Mouse (Mus musculus) yolk sac, embryonic 10.5 days (tissue): ENCODE measurements around the gene Mdk.

Experiments
- DNase-seq: peaks from one replicate; pipeline ENCODE4 v3.0.0-alpha.2; 2017; ENCODE audit warnings: low spot score

The Mdk gene

DNA sequence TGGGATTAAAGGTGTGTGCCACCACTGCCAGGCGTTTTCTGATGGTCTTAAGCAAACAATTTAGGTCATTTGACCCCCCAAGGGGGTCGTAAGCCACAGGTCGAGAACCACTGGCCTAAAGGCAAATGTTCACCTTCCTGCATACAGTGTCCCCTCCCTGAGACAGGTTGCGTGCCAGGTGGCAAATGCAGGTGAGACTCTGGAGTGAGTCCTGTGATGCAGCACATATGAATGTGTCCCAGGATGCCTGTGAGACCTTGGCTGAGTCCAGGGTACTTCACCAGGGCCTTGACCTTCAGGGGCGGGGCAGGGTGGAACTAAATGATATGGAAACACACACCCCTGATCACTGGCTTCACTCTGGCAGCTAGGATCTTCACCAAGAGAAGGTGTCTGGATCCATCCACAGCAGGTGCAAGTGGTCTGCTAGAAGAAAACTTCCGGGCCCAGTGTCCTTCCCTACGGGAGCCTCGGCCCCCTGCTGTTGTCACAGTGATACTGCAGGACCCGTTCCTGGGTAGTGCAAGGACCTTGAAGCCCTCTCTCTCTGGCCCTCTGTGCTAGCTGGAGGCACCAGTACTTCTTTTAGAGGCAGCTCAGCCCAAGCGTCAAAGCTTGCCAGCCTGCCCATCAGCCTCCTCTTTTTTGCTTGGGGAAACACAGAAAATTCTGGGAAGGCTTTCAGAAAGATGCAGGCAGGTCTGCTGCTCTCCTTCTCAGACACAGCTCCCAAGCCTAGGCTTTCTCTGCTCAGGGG is 26.8 kb upstream of the Mdk start:
- DNase-seq, result no peak

- no peak for DNase-seq
Measured at GRCm38 (mm10) chr2:91958049-91958448, 26.0 kb upstream of the Mdk start.

GRCm38 (mm10) chr2:91957096-91957495 is 25.0 kb upstream of the Mdk start:
- no peak for DNase-seq

- DNase-seq, result no peak
Measured at GRCm38 (mm10) chr2:91955875-91956274, 23.8 kb upstream of the Mdk start.

DNA sequence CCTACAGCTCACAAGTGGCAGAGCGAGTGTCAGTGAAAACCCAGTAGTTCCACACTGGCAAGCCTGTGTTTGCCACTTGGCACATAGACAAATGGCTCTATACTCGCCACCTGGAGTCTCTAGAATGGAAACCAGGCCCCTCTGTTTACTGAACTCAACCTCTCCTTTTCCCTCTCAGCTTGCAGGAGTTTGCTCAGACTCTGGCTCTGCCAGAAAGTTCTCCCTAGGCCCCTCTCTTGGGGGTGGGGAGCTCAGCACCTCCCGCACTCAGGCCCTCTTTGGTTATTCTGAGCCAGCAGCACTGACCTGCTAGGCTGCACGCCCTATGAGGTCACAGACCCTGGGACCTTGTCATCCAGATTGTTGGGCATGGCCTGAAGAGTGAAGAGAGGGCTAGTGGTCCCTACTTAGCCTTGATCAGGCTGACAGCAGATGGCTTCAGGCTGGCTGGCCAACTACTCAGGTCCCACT is 23.1 kb upstream of the Mdk start:
- DNase-seq, result no peak

DNA sequence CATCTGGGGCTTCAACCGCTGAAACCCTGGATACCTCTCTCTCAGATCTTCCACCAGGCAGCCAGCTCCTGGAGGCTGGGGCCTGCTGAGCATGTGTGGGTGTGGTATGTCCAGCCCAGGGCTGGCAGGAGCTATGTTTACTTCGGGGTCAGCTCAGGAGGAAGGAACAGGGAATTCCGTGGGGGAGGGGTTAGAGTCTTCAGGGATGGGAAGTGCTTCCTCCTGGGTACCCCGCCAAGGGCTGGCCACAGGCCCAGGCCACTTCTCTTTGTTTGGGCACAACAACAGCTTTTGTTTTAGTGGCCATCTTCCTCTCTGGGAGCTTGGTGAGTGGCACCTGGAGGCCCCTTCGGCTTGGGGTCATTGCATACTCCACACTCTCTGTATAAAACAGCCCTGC is 21.7 kb upstream of the Mdk start:
- peak; percentile 84 for DNase-seq

DNA sequence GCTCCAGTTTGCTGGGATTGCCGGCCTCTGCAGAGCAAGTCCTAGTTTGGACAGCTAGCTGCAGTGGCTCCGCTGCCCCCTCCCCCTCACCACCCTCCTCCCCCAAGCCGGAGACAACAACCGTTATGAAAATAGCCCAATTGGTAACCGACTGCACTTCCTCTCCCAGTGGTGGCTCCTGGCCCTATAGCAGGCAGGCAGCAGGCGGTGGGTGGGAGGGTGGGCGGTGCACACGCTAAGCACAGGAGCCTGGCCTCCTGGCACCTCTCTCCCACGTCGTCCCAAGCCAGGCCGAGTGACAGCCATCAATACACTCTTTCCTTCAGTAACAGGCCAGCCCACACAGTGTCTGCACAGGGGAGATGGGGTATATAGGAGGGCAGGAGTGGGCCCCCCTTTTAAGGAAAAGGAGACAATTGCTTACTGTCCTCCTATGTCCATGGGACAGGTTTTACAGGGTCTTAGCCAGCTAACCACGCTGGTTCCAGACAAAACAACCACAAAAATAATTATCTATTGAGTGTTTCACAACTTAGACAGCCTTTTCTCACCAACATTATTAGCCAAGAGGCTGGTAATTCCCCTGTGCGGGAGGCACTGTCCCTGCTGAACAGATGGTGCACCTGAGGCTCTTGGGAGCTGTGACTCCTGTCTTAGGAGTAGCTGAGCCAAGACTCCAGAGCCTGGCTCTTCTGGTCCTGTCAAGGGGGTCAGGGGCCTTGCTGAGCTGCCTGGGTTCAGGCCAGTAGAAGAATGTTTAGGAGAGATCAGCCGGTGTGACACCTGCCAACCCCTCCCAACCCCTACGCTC is 18.4 kb upstream of the Mdk start:
- peak; percentile 54 for DNase-seq

- no peak for DNase-seq
Measured at GRCm38 (mm10) chr2:91949411-91950274, 17.5 kb upstream of the Mdk start.

DNA sequence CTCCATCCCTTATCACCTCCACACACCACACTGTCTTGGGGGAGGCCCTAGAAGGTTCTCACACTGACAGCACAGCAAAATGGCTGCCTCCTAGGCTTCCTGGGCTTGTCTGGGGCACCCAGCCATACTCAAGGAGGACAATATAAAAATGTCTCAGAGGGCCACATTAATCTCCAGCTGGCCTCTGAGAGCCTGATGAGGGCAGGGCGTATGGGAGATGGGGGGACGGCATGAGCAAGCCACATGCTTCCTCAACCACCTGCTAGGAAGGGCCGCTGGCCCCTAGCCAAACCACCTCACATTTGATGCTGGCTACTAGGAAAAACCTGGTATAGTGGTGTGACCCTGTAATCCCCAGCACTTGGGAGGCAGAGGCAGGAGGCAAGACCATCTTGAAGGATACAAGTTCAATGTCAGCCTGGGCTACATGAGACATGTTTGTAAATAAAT is 16.7 kb upstream of the Mdk start:
- no peak for DNase-seq

DNA sequence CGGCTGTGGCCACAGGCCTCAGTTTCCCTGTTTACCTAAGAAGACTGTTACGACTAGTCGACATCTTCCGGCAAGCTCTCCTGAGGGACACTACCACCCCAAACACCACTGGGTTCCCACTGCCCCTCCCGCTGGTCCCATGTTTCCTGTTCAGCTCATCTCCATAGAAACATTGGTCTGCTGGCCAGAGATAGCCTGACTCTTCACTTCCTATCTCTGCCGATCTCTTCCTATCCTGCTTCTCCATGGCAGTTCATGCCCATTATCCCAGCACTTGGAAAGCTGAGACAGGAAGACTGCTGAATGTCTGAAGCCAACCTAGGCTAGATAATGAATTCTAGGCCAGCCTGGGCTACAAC is 16.0 kb upstream of the Mdk start:
- no peak for DNase-seq

- no peak for DNase-seq
Measured at GRCm38 (mm10) chr2:91947397-91948150, 15.5 kb upstream of the Mdk start.

- no peak for DNase-seq
Measured at GRCm38 (mm10) chr2:91946836-91947235, 14.7 kb upstream of the Mdk start.

DNA sequence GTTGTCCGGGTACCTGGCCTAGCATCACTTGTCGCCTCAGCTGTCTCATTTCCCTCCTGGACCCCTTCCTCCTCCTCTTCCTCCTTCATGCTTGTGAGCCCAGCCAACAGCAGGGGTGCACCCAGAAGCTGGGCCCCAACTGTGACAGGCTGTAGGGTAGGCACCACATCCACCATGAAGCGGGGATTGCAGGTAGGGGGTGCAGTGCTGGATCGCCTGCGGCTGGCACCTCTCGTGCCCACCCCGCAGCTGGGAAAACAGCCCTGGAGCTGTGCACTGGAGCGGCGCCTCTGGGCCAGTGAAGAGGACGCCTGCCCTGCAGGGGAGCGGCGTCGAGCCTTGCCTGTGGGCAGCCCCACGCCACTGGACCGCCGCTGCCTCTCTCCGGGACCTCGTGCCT is 13.4 kb upstream of the Mdk start, which contains the start of gene Gm9821:
Gene Gm9821, plus strand, starts transcription at position 221 of the 400 bp plus-strand sequence.
- no peak for DNase-seq

- DNase-seq, result peak; percentile 66
Measured at GRCm38 (mm10) chr2:91944170-91944950, 12.3 kb upstream of the Mdk start.

DNA sequence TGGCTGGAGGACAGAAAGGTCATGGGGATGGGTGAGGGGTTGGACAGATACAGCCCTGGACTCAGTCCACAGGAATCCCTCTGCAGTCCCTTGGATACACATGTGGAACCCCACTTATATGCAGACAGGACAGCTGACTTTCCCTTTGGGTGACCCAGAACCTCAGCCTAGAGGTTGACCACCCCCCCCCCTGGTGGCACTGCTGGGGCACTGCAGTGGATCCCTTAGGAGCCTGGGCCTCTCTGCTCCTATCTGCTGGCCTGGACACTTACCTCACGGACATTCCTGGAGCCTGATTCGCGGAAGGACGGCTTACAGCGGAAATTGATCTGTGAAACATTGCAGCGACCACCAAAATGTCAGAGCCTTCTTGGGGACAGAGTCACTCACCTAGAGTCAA is 10.3 kb upstream of the Mdk start:
- DNase-seq, result no peak

DNA sequence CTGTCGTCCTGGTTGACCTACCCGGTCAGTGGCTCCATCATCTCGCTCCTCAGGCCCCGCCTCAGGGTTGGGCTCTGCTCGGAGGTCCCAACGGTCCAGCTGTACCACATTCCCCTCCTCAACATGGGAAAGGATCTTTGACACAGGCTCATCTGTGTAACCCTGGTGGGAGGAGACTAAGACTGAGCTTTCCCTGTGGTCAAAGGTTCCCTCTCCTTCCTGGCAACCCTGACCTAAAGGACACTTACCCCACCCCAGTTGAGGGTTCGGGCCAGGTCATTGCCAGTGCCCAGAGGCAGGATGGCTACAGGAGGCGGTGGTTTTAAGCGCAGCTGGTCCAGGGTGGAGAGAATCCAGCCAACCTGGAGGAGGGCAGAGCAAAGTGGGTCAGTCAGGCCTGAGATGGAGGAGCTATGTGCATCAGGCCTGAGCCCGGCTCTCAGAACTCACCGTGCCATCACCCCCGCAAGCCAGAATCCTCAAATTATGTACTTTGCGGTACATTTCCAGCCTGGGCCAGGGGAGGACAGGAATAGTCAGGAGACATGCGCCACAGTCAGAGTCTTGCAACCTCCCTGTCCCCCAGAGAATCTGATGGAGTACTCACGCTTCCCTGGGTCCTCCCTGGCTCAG is 7.3 kb upstream of the Mdk start:
- no peak for DNase-seq

- DNase-seq, result no peak
Measured at GRCm38 (mm10) chr2:91936154-91936553, 4.1 kb upstream of the Mdk start.

DNA sequence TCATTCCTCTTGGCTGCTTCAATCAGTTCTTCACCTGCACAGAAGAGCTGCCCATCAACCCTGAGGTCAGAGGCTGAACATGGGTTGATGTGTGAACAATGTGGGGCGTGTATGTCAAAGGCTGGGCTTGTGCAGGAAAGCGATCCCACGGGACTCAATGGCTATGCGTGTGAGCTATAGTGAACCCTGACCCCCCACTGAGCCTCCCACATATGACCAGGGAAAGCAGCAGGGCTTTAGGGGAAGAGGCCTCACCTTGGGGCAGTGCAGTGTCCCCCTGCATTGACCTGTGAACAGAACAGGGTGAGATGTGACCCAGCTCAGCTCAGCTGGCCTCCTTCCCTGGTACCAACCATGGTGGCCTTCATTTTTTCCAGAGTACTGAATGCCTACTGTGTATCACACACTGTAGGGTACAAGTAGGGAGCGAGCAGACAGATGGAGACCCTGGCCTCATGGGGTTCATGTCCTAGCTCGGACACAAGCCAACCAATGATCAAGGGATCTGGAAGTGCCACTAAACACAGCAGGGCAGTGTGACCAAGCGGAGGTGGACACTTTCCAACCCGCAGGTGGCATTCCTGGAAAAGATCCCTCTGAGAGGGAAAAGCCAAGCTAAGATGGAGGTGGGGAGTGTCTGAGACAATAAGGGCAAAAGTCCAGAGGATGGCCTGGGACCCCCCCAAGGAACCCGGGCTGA is 2.9 kb upstream of the Mdk start:
- no peak for DNase-seq

GRCm38 (mm10) chr2:91934016-91934415 is 1.9 kb upstream of the Mdk start:
- DNase-seq, result no peak

DNA sequence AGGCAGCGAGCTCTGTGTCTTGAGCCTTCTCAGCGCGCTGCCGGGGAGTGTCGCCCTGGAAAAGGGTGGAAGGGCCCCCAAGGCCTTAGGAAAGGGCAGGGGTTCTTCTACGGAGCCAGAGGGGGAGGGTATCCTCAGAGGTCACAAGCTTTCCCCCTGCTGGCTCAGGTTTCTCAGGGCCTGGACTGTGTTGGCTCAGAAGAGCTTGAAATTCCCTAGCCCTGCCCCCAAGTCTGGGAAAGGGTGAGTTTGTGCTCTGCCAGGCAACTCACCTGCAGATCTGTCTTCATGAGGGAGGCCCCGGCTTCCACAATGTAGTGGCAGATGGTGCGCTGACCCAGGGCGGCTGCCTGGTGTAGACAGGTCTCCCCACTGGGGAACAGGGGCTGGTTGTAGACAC is 1.4 kb upstream of the Mdk start:
- peak; percentile 58 for DNase-seq
